Mouse (Mus musculus): Measurements from ENCODE around the gene 1700020A23Rik.

DNA sequence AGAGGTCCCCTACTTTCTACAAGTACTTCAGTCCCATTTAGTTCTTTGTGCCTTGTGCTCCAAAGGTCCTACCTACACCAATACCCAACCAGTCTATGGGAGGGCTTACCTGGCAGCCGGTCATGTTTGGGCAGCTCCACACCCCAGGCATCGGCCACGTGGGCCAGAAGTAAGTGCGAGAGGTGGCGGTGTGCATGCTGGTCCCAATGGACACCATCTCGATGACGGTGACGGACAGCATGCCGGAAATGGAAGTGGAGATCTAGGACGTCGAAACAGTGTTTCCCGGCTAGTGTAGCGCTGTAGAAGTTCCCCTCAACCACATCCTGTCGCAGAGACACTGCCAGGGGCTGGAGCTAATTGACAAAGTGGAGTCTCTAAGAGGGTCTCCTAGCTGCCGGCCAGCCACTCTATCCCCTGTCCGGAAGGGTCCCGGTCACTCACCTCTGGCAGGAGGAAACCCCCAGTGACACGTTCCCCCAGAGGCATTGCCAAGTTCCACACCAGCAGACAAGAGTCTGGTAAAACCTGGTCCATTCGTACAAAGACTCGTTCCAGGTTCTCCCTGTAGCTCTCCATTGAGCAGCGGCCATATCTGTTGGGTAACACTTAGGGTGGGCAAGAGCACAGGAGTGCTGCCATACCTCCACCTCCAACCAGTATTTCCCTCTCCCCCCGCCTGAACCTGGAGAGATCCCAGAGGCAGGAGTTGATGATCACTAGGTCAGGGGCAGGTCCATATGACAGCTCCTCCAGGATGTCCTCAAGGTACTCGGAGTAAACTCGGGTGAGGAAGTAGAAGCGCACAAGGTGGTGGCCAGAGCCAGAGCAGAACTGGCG is 16.9 kb downstream of the 1700020A23Rik start:
- TF ChIP-seq CTCF (conservative IDR thresholded peaks at IDR 0.05; ENCODE audit: low read length) (no peak), POU5F1 (IDR thresholded peaks at IDR 0.05; ENCODE audit: borderline replicate concordance, low read length) (no peak), NANOG (IDR thresholded peaks at IDR 0.05; ENCODE audit: borderline replicate concordance, low read length) (no peak)
